8 mouse cellular contexts compared by ENCODE assay signal in the genomic region with DNA sequence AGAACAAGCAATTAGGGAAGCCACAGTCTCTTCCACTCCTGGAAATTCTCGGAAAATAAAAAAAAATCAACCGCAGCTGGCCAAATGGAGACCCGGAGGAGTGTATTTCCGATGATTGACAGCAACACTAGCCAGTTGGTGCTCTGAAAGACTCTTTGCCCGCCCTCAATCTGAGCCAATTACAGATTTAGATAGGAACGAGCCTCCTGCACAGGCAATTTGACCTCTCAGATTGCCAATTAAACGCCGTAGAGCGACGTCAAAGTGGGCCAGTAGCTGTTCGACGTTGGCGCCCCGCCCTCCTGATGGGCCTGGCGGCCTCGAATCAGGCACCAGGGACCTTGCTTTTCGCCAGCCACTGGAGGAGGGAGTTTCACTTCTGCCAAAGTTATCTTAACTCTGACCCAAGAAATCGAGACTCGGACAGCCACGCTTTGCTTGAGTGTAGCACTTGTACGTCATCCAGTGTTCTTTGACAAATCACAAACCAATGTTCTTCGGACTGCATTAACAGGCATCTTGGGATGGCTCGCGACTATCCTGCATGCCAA. TPM values are rescaled to one million over a fixed set of nuclear protein-coding genes. Genes with fewer than 3 reads are reported as not detected.
DNase-seq lines count a peak whose midpoint lies in the region; ATAC-seq and TF ChIP-seq lines count a peak whose summit lies in the region.

Gene Ppm1k (minus strand): TSS at position 83 of the 551 bp plus-strand sequence.

- under 1% methylated on average over 24 of the region's 24 CpGs for WGBS in forebrain, embryonic 10.5 days
- WGBS in heart, embryonic 15.5 days: 0% methylated on average over 24 of the region's 24 CpGs
- whole genome bisulfite sequencing in liver, embryonic 14.5 days (ENCODE audit: insufficient replicate concordance): under 1% methylated on average over 24 of the region's 24 CpGs
- under 1% methylated on average over 24 of the region's 24 CpGs for WGBS in neural tube, embryonic 11.5 days
- under 1% methylated on average over 24 of the region's 24 CpGs for WGBS in stomach, postnatal 0 days

- peak; percentile 95 for DNase-seq in CD8-positive naive resting alpha-beta T cell, adult 2 months (ENCODE audit: low read depth in 2 of 2, low spot score in 2 of 2)
- peak; percentile 94 for DNase-seq in c-Kit-positive CD71-negative TER-119-negative erythroid progenitor cells, embryonic 14.5 days (ENCODE audit: low read depth)
- peak; percentile 94 for DNase-seq in forebrain, embryonic 10.5 days (ENCODE audit: extremely low spot score, low spot score)
- DNase-seq in kidney, postnatal 25 days: peak; percentile 99 to 100
- peak; percentile 89 to 91 (median 91) for DNase-seq in liver, embryonic 14.5 days (ENCODE audit: low read depth in 3 of 3, low spot score in 3 of 3)
- peak; percentile 95 for DNase-seq in neural tube, embryonic 11.5 days (ENCODE audit: low spot score)
- peak; percentile 98 for DNase-seq in stomach, postnatal 0 days (ENCODE audit: low spot score)

- peak within 1 kb of the TSS; percentile 74 for H3K4me3 ChIP-seq in forebrain, embryonic 10.5 days
- peak within 1 kb of the TSS; percentile 73 for H3K4me3 ChIP-seq in heart, embryonic 15.5 days
- peak within 1 kb of the TSS; percentile 60 to 95 for H3K4me3 ChIP-seq in liver, embryonic 14.5 days (ENCODE audit: insufficient read depth in 1 of 2, low read depth in 2 of 2, low read length in 2 of 2)
- peak within 1 kb of the TSS; percentile 68 for H3K4me3 ChIP-seq in neural tube, embryonic 11.5 days (ENCODE audit: low read depth, low read length)
- H3K4me3 ChIP-seq in stomach, postnatal 0 days (ENCODE audit: low read depth, low read length): peak within 1 kb of the TSS; percentile 71

- no peaks in the 10 kb centered on the region for H3K9me3 ChIP-seq in forebrain, embryonic 10.5 days
- H3K9me3 ChIP-seq in heart, embryonic 15.5 days (replicated peaks): no peaks in the 10 kb centered on the region
- H3K9me3 ChIP-seq in liver, embryonic 14.5 days (ENCODE audit: control insufficient read depth, low read length): no peaks in the 10 kb centered on the region
- no peaks in the 10 kb centered on the region for H3K9me3 ChIP-seq in neural tube, embryonic 11.5 days (ENCODE audit: control insufficient read depth, low read length)
- no peaks in the 10 kb centered on the region for H3K9me3 ChIP-seq in stomach, postnatal 0 days (ENCODE audit: control insufficient read depth, low read length)

- peak within 1 kb of the TSS; percentile 77 for H3K4me2 ChIP-seq in heart, embryonic 15.5 days
- H3K4me2 ChIP-seq in liver, embryonic 14.5 days (ENCODE audit: low read depth): peak within 1 kb of the TSS; percentile 74
- H3K4me2 ChIP-seq in neural tube, embryonic 11.5 days (ENCODE audit: low read depth): peak within 1 kb of the TSS; percentile 78
- H3K4me2 ChIP-seq in stomach, postnatal 0 days (replicated peaks; ENCODE audit: low read depth): peak within 1 kb of the TSS; percentile 90

- no peaks in the 10 kb centered on the region for H3K36me3 ChIP-seq in forebrain, embryonic 10.5 days (replicated peaks)
- H3K36me3 ChIP-seq in heart, embryonic 15.5 days: no peaks in the 10 kb centered on the region
- H3K36me3 ChIP-seq in liver, embryonic 14.5 days (replicated peaks; ENCODE audit: control insufficient read depth, insufficient read depth, low read depth): no peaks in the 10 kb centered on the region
- H3K36me3 ChIP-seq in neural tube, embryonic 11.5 days (ENCODE audit: control insufficient read depth, insufficient read depth, low read length): no peaks in the 10 kb centered on the region
- H3K36me3 ChIP-seq in stomach, postnatal 0 days (ENCODE audit: control insufficient read depth, insufficient read depth, low read length): no peaks in the 10 kb centered on the region

- peaks cover 10% of the 10 kb centered on the region for H3K4me1 ChIP-seq in forebrain, embryonic 10.5 days
- peaks cover 22% of the 10 kb centered on the region for H3K4me1 ChIP-seq in heart, embryonic 15.5 days (replicated peaks)
- H3K4me1 ChIP-seq in liver, embryonic 14.5 days (replicated peaks; ENCODE audit: control insufficient read depth in 2 of 2, insufficient read depth in 2 of 2, low read length in 1 of 2): peaks cover 0 to 11% of the 10 kb centered on the region in 2 experiments; a peak in 2 of 4 replicates
- H3K4me1 ChIP-seq in neural tube, embryonic 11.5 days (ENCODE audit: control insufficient read depth, insufficient read depth, low read length): peaks cover 4% of the 10 kb centered on the region; the same call in 1 of the 2 replicates
- no peaks in the 10 kb centered on the region for H3K4me1 ChIP-seq in stomach, postnatal 0 days (replicated peaks; ENCODE audit: control insufficient read depth, insufficient read depth)

- H3K9ac ChIP-seq in heart, embryonic 15.5 days: peak within 1 kb of the TSS; percentile 73
- peak within 1 kb of the TSS; percentile 43 for H3K9ac ChIP-seq in liver, embryonic 14.5 days (replicated peaks)
- peak within 1 kb of the TSS; percentile 77 for H3K9ac ChIP-seq in neural tube, embryonic 11.5 days (ENCODE audit: low read length)
- peak within 1 kb of the TSS; percentile 68 for H3K9ac ChIP-seq in stomach, postnatal 0 days (ENCODE audit: low read length)

- H3K27me3 ChIP-seq in forebrain, embryonic 10.5 days (ENCODE audit: poor library complexity, severe bottlenecking): 0 out of 2 replicates have a peak, but pooled peaks cover 6% of the 10 kb centered on the region
- H3K27me3 ChIP-seq in heart, embryonic 15.5 days: no peaks in the 10 kb centered on the region
- no peaks in the 10 kb centered on the region for H3K27me3 ChIP-seq in liver, embryonic 14.5 days (ENCODE audit: control insufficient read depth, insufficient read depth, low read length)
- H3K27me3 ChIP-seq in neural tube, embryonic 11.5 days (ENCODE audit: control insufficient read depth, insufficient read depth, low read length): no peaks in the 10 kb centered on the region
- H3K27me3 ChIP-seq in stomach, postnatal 0 days (ENCODE audit: control insufficient read depth, insufficient read depth, low read length): no peaks in the 10 kb centered on the region

- ATAC-seq in heart, embryonic 15.5 days (replicated peaks; ENCODE audit: insufficient number of reproducible peaks, insufficient read depth, low FRiP score, low read depth): peak; percentile 99
- peak; percentile 95 for ATAC-seq in liver, embryonic 14.5 days (ENCODE audit: insufficient read depth)
- peak; percentile 97 for ATAC-seq in neural tube, embryonic 11.5 days (ENCODE audit: insufficient read depth, low FRiP score, low TSS enrichment)
- peak; percentile 100 for ATAC-seq in stomach, postnatal 0 days (ENCODE audit: low FRiP score, low TSS enrichment)

- no peak for TF ChIP-seq CTCF in liver, embryonic 14.5 days (IDR thresholded peaks at IDR 0.05; ENCODE audit: low read depth)
- TF ChIP-seq CTCF in stomach, postnatal 0 days (IDR thresholded peaks at IDR 0.05; ENCODE audit: low read depth): no peak

- no peak for TF ChIP-seq EP300 in liver, embryonic 14.5 days (IDR thresholded peaks at IDR 0.05; ENCODE audit: low read depth)
- no peak for TF ChIP-seq EP300 in stomach, postnatal 0 days (optimal IDR thresholded peaks at IDR 0.05)

- peak within 1 kb of the TSS; percentile 84 for H3K27ac ChIP-seq in forebrain, embryonic 10.5 days
- peak within 1 kb of the TSS; percentile 95 for H3K27ac ChIP-seq in heart, embryonic 15.5 days
- no peak within 1 kb of the TSS; the same call in 1 of the 2 replicates for H3K27ac ChIP-seq in liver, embryonic 14.5 days
- H3K27ac ChIP-seq in neural tube, embryonic 11.5 days (ENCODE audit: low read depth, low read length): peak within 1 kb of the TSS; percentile 44; the same call in 1 of the 2 replicates
- H3K27ac ChIP-seq in stomach, postnatal 0 days (replicated peaks): peak within 1 kb of the TSS; percentile 91

RNA-seq across cellular contexts. Expression of gene Ppm1k, which starts in this region (rescaled TPM):
- polyA plus RNA-seq in forebrain, embryonic 10.5 days (2016; fragmentation: Nextera tagmentation; extraction: Ambion mirVana): 4.1 TPM in 2 replicates
- 10.7 and 12.9 TPM in 2 replicates for polyA plus RNA-seq in heart, embryonic 15.5 days (2015; fragmentation: Nextera tagmentation; extraction: Ambion mirVana)
- 1.6 and 4.5 TPM in 2 replicates for polyA plus RNA-seq in liver, embryonic 14.5 days (2012; rRNA removed)
- 2.8 and 3.3 TPM in 2 replicates for polyA plus RNA-seq in liver, embryonic 14.5 days (2014; fragmentation: Nextera tagmentation; extraction: Ambion mirVana)
- polyA plus RNA-seq in neural tube, embryonic 11.5 days (2014; fragmentation: Nextera tagmentation; extraction: Ambion mirVana): 4.0 and 4.4 TPM in 2 replicates
- polyA plus RNA-seq in stomach, postnatal 0 days (2015; fragmentation: Nextera tagmentation; extraction: Ambion mirVana): 1.3 and 1.7 TPM in 2 replicates
